Mouse (Mus musculus) lung, postnatal 0 days (tissue): ENCODE measurements around the gene Agtpbp1. TPM values are rescaled to one million over a fixed set of nuclear protein-coding genes. Genes with fewer than 3 reads are reported as not detected.
"Not testable (repeated sequence)": the region's sequence is repeated elsewhere in the genome, so short reads cannot be mapped to it uniquely, and the experiment has no call there.

Experiments used
- ATAC-seq: fragments of 200-750 bp; cut with Nextera tagmentation; 2 replicates; pipeline ENCODE4 v1.8.0; 2017; ENCODE audit warnings: moderate library complexity
- DNase-seq: peaks from one replicate; pipeline ENCODE4 v3.0.0-alpha.2; 2016; ENCODE audit warnings: low spot score
- H3K27ac ChIP-seq: fragments of 300-500 bp; sonication (generic); 2 replicates; pipeline ENCODE4 v1.5.1; 2014; ENCODE audit warnings: antibody characterized with exemption, mild to moderate bottlenecking, low read length, mixed read lengths
- H3K27me3 ChIP-seq: fragments of 300-500 bp; sonication (generic); replicated peaks from 2 replicates; pipeline ENCODE4 v1.6.1; 2014; ENCODE audit warnings: low read length, mixed read lengths; ENCODE audit not compliant: insufficient read depth
- H3K36me3 ChIP-seq: fragments of 300-500 bp; sonication (generic); 2 replicates; pipeline ENCODE4 v1.6.1; 2014; ENCODE audit warnings: low read length, mixed read lengths; ENCODE audit not compliant: insufficient read depth
- H3K4me1 ChIP-seq: fragments of 300-500 bp; sonication (generic); 2 replicates; pipeline ENCODE4 v1.6.1; 2014; ENCODE audit warnings: antibody characterized with exemption, low read depth, low read length, mixed read lengths; ENCODE audit not compliant: insufficient read depth
- H3K4me2 ChIP-seq: fragments of 300-500 bp; sonication (generic); replicated peaks from 2 replicates; pipeline ENCODE4 v1.6.1; 2014; ENCODE audit warnings: low read depth, mild to moderate bottlenecking, low read length, moderate library complexity, mixed read lengths
- H3K4me3 ChIP-seq: fragments of 300-500 bp; sonication (generic); 2 replicates; pipeline ENCODE4 v1.5.1; 2014; ENCODE audit warnings: low read depth, low read length
- H3K9ac ChIP-seq: fragments of 300-500 bp; sonication (generic); replicated peaks from 2 replicates; pipeline ENCODE4 v1.6.1; 2014; ENCODE audit warnings: low read depth, mild to moderate bottlenecking
- H3K9me3 ChIP-seq: fragments of 300-500 bp; sonication (generic); 2 replicates; pipeline ENCODE4 v1.6.1; 2016; ENCODE audit warnings: low read length, mixed read lengths
- CTCF ChIP-seq: IDR thresholded peaks from 2 replicates; pipeline ENCODE4 v1.5.1; 2016; ENCODE audit warnings: antibody characterized with exemption, mild to moderate bottlenecking
- EP300 ChIP-seq: IDR thresholded peaks from 2 replicates; pipeline ENCODE4 v1.6.1; 2016; ENCODE audit warnings: antibody characterized with exemption, mild to moderate bottlenecking, control low read depth
- WGBS: fragments of 180-500 bp; shearing (Covaris S2); extraction: QIAGEN DNeasy Blood & Tissue Kit; methylation state at CpG from one replicate; pipeline ENCODE4 v1.1.7; 2014; 5-methylcytosine and 5-hydroxymethylcytosine counted together
- polyA plus RNA-seq: library from polyadenylated mRNA; unstranded; fragments of >200 nt; fragmentation: Nextera tagmentation; extraction: Ambion mirVana; gene quantifications from 2 replicates; pipeline ENCODE4 v1.2.1, GENCODE M21; 2015

Gene Agtpbp1
- polyA plus RNA-seq, 1 experiment from 2014 or later: 14.1 TPM

DNA sequence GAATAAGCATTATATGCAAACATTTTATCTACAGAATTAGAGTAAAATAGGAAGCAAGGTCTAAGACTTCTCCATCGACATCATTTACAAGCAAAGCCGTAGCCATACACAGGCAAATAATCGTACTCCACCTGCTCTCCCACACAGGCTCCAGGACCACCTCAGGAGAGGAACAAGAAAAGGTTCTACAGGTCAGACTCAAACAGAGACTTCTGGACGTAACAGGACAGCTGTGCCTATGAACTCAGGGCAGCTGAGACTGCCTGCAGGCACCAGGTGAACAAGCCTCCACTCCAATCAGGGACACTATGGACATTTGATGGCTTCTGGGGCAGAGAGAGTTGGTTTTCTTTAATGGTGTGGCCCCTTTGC lies 103.6 kb downstream of the Agtpbp1 start:
- Histone ChIP-seq H3K27ac (no peak overlapping the region), H3K27me3 (no peaks in the 10 kb centered on the region), H3K4me3 (no peak overlapping the region), H3K4me1 (no peaks in the 10 kb centered on the region), H3K36me3 (peaks cover 12% of the 10 kb centered on the region; the same call in 1 of the 2 replicates), H3K9ac (no peak overlapping the region), H3K4me2 (no peak overlapping the region), H3K9me3 (no peaks in the 10 kb centered on the region)
- no peak for TF ChIP-seq CTCF
- no peak for TF ChIP-seq EP300
- DNase-seq (no peak), ATAC-seq (no peak)
- WGBS: 97% methylated on average over 4 of the region's 4 CpGs

GRCm38 (mm10) chr13:59480599-59481483 lies 104.2 kb downstream of the Agtpbp1 start:
- TF ChIP-seq EP300: no peak
- TF ChIP-seq CTCF: no peak
- ATAC-seq (no peak), DNase-seq (no peak)
- Histone ChIP-seq H3K27me3 (no peaks in the 10 kb centered on the region), H3K4me2 (no peak overlapping the region), H3K27ac (no peak overlapping the region), H3K4me3 (no peak overlapping the region), H3K9me3 (no peaks in the 10 kb centered on the region), H3K9ac (no peak overlapping the region), H3K4me1 (no peaks in the 10 kb centered on the region), H3K36me3 (peaks cover 14% of the 10 kb centered on the region; the same call in 1 of the 2 replicates)
- WGBS: 77% methylated on average over 13 of the region's 13 CpGs

DNA sequence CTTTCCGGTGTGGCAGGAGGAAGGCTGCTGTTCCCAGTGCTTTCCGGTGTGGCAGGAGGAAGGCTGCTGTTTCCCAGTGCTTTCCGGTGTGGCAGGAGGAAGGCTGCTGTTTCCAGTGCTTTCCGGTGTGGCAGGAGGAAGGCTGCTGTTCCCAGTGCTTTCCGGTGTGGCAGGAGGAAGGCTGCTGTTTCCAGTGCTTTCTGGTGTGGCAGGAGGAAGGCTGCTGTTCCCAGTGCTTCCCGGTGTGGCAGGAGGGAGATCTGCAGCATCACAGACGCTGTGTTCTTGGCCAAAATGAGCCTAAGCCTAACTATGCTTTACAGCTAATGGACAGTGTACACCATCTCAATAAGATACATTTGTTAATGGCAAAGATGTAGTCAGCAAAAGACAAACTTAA lies 107.1 kb downstream of the Agtpbp1 start:
- H3K9me3 ChIP-seq, H3K9ac ChIP-seq, DNase-seq, ATAC-seq, H3K27ac ChIP-seq, H3K4me2 ChIP-seq, H3K27me3 ChIP-seq, H3K4me3 ChIP-seq, H3K4me1 ChIP-seq: not testable (repeated sequence)
- WGBS: 68% methylated on average over 6 of the region's 7 CpGs
- H3K36me3 ChIP-seq: peaks cover 14% of the 10 kb centered on the region; the same call in 1 of the 2 replicates

DNA sequence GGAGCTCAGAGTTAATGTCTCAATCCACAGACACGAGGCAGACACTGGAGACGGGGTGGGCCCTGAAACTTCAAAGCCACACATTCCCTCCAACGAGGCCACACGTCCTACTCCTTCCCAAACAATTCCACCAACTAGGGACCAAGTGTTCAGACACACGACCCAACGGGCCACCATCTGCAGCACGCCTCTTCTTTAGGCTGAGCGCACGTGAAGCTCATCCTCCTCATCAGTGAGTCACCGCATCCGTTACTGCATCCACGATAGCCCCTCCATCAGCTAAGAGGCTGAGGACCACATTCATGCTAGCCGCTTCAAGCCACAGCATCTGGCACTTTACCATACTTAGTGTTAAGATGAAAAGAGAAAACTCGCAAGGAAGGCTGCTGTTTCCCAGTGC lies 107.6 kb downstream of the Agtpbp1 start:
- H3K36me3 ChIP-seq: peaks cover 14% of the 10 kb centered on the region; the same call in 1 of the 2 replicates
- DNase-seq (no peak), ATAC-seq (no peak)
- H3K9ac ChIP-seq: no peak overlapping the region
- H3K9me3 ChIP-seq: no peaks in the 10 kb centered on the region
- WGBS: 81% methylated on average over 14 of the region's 14 CpGs
- no peaks in the 10 kb centered on the region for H3K4me1 ChIP-seq
- H3K4me3 ChIP-seq: no peak overlapping the region
- H3K27ac ChIP-seq: no peak overlapping the region
- no peak overlapping the region for H3K4me2 ChIP-seq
- TF ChIP-seq CTCF: no peak
- no peak for TF ChIP-seq EP300
- no peaks in the 10 kb centered on the region for H3K27me3 ChIP-seq

GRCm38 (mm10) chr13:59474973-59475372 lies 110.1 kb downstream of the Agtpbp1 start:
- Histone ChIP-seq H3K4me1 (no peaks in the 10 kb centered on the region), H3K4me2 (no peak overlapping the region), H3K36me3 (peaks cover 14% of the 10 kb centered on the region; the same call in 1 of the 2 replicates), H3K9me3 (no peaks in the 10 kb centered on the region), H3K27ac (no peak overlapping the region), H3K4me3 (no peak overlapping the region), H3K9ac (no peak overlapping the region), H3K27me3 (no peaks in the 10 kb centered on the region)
- ATAC-seq (no peak), DNase-seq (no peak)
- TF ChIP-seq EP300: no peak
- no peak for TF ChIP-seq CTCF
- WGBS: 62% methylated on average over 8 of the region's 8 CpGs

DNA sequence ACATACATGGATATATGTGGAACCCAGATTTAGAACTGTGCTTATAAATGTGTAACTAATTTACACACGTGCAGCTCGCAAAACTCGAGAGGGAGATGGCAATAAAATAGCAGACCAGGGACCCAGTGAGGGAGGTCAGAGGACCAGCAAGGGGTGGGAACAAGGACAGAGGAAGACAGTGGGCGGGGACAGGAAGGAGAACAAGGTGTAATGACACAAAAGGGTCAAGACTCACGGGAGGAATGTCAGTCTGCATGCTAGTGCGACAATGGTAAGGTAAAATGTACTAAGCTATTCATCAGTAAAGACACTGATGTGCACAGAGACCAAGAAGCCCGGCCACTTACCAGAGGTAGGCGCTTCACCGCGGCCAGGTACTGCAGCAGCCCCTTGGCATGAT lies 111.7 kb downstream of the Agtpbp1 start:
- Histone ChIP-seq H3K4me2 (no peak overlapping the region), H3K36me3 (peaks cover 14% of the 10 kb centered on the region; the same call in 1 of the 2 replicates), H3K9ac (no peak overlapping the region), H3K27ac (no peak overlapping the region), H3K4me1 (no peaks in the 10 kb centered on the region), H3K9me3 (no peaks in the 10 kb centered on the region), H3K27me3 (no peaks in the 10 kb centered on the region), H3K4me3 (no peak overlapping the region)
- DNase-seq (no peak), ATAC-seq (no peak)
- no peak for TF ChIP-seq CTCF
- TF ChIP-seq EP300: no peak
- WGBS: 77% methylated on average over 10 of the region's 10 CpGs
